Mouse (Mus musculus) kidney, postnatal 0 days (tissue): ENCODE results near the gene Col20a1. TPM values are rescaled to one million over a fixed set of nuclear protein-coding genes. Genes with fewer than 3 reads are reported as not detected.
A peak's percentile ranks its signal among the peaks of the same experiment; 100 is the strongest.

Experiments
- ATAC-seq: fragments of 200-750 bp; cut with Nextera tagmentation; replicated peaks from 2 replicates; pipeline ENCODE4 v1.8.0; 2017; ENCODE audit warnings: low read depth, moderate number of reproducible peaks, moderate TSS enrichment, moderate library complexity; ENCODE audit not compliant: low FRiP score
- DNase-seq: peaks from one replicate; pipeline ENCODE4 v3.0.0-alpha.2; 2016; ENCODE audit warnings: low spot score
- H3K27ac ChIP-seq: fragments of 300-500 bp; sonication (generic); 2 replicates; pipeline ENCODE4 v1.5.1; 2014; ENCODE audit warnings: mild to moderate bottlenecking
- H3K27me3 ChIP-seq: fragments of 300-500 bp; sonication (generic); 2 replicates; pipeline ENCODE4 v1.6.1; 2014; ENCODE audit warnings: low read length, mixed read lengths; ENCODE audit not compliant: insufficient read depth
- H3K36me3 ChIP-seq: fragments of 300-500 bp; sonication (generic); 2 replicates; pipeline ENCODE4 v1.6.1; 2014; ENCODE audit warnings: low read length, mixed read lengths; ENCODE audit not compliant: insufficient read depth
- H3K4me1 ChIP-seq: fragments of 300-500 bp; sonication (generic); replicated peaks from 2 replicates; pipeline ENCODE4 v1.6.1; 2014; ENCODE audit warnings: antibody characterized with exemption, low read length, mixed read lengths; ENCODE audit not compliant: insufficient read depth
- H3K4me2 ChIP-seq: fragments of 300-500 bp; sonication (generic); 2 replicates; pipeline ENCODE4 v1.6.1; 2014; ENCODE audit warnings: mild to moderate bottlenecking, low read length, moderate library complexity, mixed read lengths
- H3K4me3 ChIP-seq: fragments of 300-500 bp; sonication (generic); replicated peaks from 2 replicates; pipeline ENCODE4 v1.5.1; 2014; ENCODE audit warnings: low read depth, low read length
- H3K9ac ChIP-seq: fragments of 300-500 bp; sonication (generic); 2 replicates; pipeline ENCODE4 v1.6.1; 2014; ENCODE audit warnings: low read depth, low read length
- H3K9me3 ChIP-seq: fragments of 300-500 bp; sonication (generic); replicated peaks from 2 replicates; pipeline ENCODE4 v1.6.1; 2016; ENCODE audit warnings: low read length, inconsistent platforms, mixed read lengths
- CTCF ChIP-seq: IDR thresholded peaks from 2 replicates; pipeline ENCODE4 v1.5.1; 2016; ENCODE audit warnings: antibody characterized with exemption, low read depth, mild to moderate bottlenecking, moderate library complexity
- WGBS: fragments of 180-500 bp; shearing (Covaris S2); extraction: QIAGEN DNeasy Blood & Tissue Kit; methylation state at CpG from one replicate; pipeline ENCODE4 v1.1.7; 2014; 5-methylcytosine and 5-hydroxymethylcytosine counted together
- polyA plus RNA-seq: library from polyadenylated mRNA; unstranded; fragments of >200 nt; fragmentation: Nextera tagmentation; extraction: Ambion mirVana; gene quantifications from 2 replicates; pipeline ENCODE4 v1.2.1, GENCODE M21; 2015

The Col20a1 gene
- 0.34 and 0.41 TPM in 2 replicates for polyA plus RNA-seq

- Histone ChIP-seq H3K27ac (no peak within 1 kb of the TSS), H3K36me3 (peaks cover 18% of the 10 kb centered on the region; the same call in 1 of the 2 replicates), H3K9me3 (no peaks in the 10 kb centered on the region), H3K4me1 (no peaks in the 10 kb centered on the region), H3K4me3 (no peak within 1 kb of the TSS), H3K27me3 (no peaks in the 10 kb centered on the region), H3K4me2 (no peak within 1 kb of the TSS), H3K9ac (no peak within 1 kb of the TSS)
- no peak for TF ChIP-seq CTCF
- WGBS: 56% methylated on average over 2 of the region's 2 CpGs
- DNase-seq (no peak), ATAC-seq (no peak)
Measured at GRCm38 (mm10) chr2:180986449-180986848, at the start of gene Col20a1. Col20a1 (plus strand) TSS chr2:180986535.

DNA sequence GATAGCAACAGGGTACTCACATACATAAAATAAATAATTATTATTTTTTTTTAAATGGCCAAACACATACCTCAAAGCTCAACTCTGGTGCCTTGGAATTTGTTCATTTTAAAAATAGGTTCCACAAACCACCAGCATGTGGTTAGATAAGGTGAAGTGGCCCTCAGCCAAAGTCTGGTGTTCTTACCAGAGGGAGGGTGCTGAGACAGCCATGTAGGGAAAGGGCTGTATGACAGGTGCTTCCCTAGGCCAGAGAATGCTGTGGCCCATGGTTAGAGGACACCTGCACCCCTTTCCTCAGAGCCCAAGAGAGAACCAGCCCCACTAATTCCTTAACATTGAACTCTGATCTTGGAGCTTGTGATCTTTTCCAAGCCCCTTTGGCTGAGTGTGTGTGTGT, 46.1 kb upstream of the Col20a1 start:
- DNase-seq (no peak), ATAC-seq (no peak)
- TF ChIP-seq CTCF: no peak
- no peaks in the 10 kb centered on the region for H3K9me3 ChIP-seq
- no peaks in the 10 kb centered on the region for H3K4me1 ChIP-seq
- no peak overlapping the region for H3K9ac ChIP-seq
- H3K27ac ChIP-seq: no peak overlapping the region
- H3K4me3 ChIP-seq: no peak overlapping the region
- H3K4me2 ChIP-seq: no peak overlapping the region
- no peaks in the 10 kb centered on the region for H3K27me3 ChIP-seq
- no peaks in the 10 kb centered on the region for H3K36me3 ChIP-seq

- no peak for DNase-seq
- TF ChIP-seq CTCF: no peak
- no peaks in the 10 kb centered on the region for H3K27me3 ChIP-seq
- H3K9me3 ChIP-seq: no peaks in the 10 kb centered on the region
- H3K4me2 ChIP-seq: no peak overlapping the region
- no peak overlapping the region for H3K4me3 ChIP-seq
- no peaks in the 10 kb centered on the region for H3K36me3 ChIP-seq
- no peak overlapping the region for H3K27ac ChIP-seq
- no peaks in the 10 kb centered on the region for H3K4me1 ChIP-seq
- H3K9ac ChIP-seq: no peak overlapping the region
- no peak for ATAC-seq
Measured at GRCm38 (mm10) chr2:180941869-180942268, 44.5 kb upstream of the Col20a1 start.

- H3K27ac ChIP-seq: no peak overlapping the region
- H3K4me2 ChIP-seq: no peak overlapping the region
- no peaks in the 10 kb centered on the region for H3K27me3 ChIP-seq
- ATAC-seq: no peak
- DNase-seq: peak; percentile 24
- H3K4me1 ChIP-seq: peaks cover 5% of the 10 kb centered on the region; the same call in 1 of the 2 replicates
- WGBS: 0% methylated on average over 1 of the region's 1 CpGs
- no peak overlapping the region for H3K4me3 ChIP-seq
- H3K9ac ChIP-seq: no peak overlapping the region
- TF ChIP-seq CTCF: no peak
- no peaks in the 10 kb centered on the region for H3K9me3 ChIP-seq
- H3K36me3 ChIP-seq: no peaks in the 10 kb centered on the region
Measured at GRCm38 (mm10) chr2:180949947-180950346, 36.4 kb upstream of the Col20a1 start.

GRCm38 (mm10) chr2:180952731-180953171, 33.6 kb upstream of the Col20a1 start:
- H3K4me1 ChIP-seq: peaks cover 8% of the 10 kb centered on the region; the same call in 1 of the 2 replicates
- WGBS: 18% methylated on average over 9 of the region's 9 CpGs

GRCm38 (mm10) chr2:180953638-180954037, 32.7 kb upstream of the Col20a1 start:
- ATAC-seq (no peak), DNase-seq (no peak)
- Histone ChIP-seq H3K4me3 (peak overlapping the region; percentile 52), H3K36me3 (no peaks in the 10 kb centered on the region), H3K4me2 (peak overlapping the region; percentile 91), H3K27ac (peak overlapping the region; percentile 19; the same call in 1 of the 2 replicates), H3K27me3 (no peaks in the 10 kb centered on the region), H3K9me3 (no peaks in the 10 kb centered on the region), H3K9ac (peak overlapping the region; percentile 54; the same call in 1 of the 2 replicates), H3K4me1 (peaks cover 8% of the 10 kb centered on the region; the same call in 1 of the 2 replicates)
- no peak for TF ChIP-seq CTCF
- WGBS: 35% methylated on average over 2 of the region's 2 CpGs

More at GRCm38 (mm10) chr2:180952731-180953171, 33.6 kb upstream of the Col20a1 start:
- peak; percentile 60 for DNase-seq
- no peak for ATAC-seq
- Histone ChIP-seq H3K36me3 (no peaks in the 10 kb centered on the region), H3K4me3 (no peak overlapping the region), H3K27ac (peak overlapping the region; percentile 19; the same call in 1 of the 2 replicates), H3K9me3 (no peaks in the 10 kb centered on the region), H3K27me3 (no peaks in the 10 kb centered on the region), H3K9ac (no peak overlapping the region), H3K4me2 (peak overlapping the region; percentile 41)
- TF ChIP-seq CTCF: no peak
